Mouse (Mus musculus) left cerebral cortex, postnatal 36 days (tissue): ENCODE measurements around the gene Mmaa. TPM values are rescaled to one million over a fixed set of nuclear protein-coding genes. Genes with fewer than 3 reads are reported as not detected.

Experiments
- DNase-seq, 2 experiments: peaks; one replicate each; pipeline ENCODE4 v3.0.0; 2021 to 2022; ENCODE audit warnings: low spot score in 2 of 2, mixed read lengths in 1 of 2
- intact Hi-C: fragments of 180-260 bp; cut with DNase I; formaldehyde crosslinking; loops from one replicate; pipeline ENCODE4 v1.15.1; 2025
- total RNA-seq, 2 experiments: library from RNA; stranded (reverse); gene quantifications; 2 replicates each; pipeline ENCODE4 v1.2.3; 2021

The Mmaa gene
- 10 to 100 TPM; 21.5 to 31.9 TPM for total RNA-seq

- intact Hi-C loops = loop anchor here (2.0 to 5.0 kb wide), 6 partner anchors 53 to 472 kb away; partner anchors contain the start of genes Lsm6, Smad1 and Zfp827
- DNase-seq = peak; percentile 96 to 99
Observed at GRCm38 (mm10) chr8:79294610-79295275, at the start of gene Mmaa. TSS of gene Mmaa (minus strand) at chr8:79294937.

GRCm38 (mm10) chr8:79341236-79341635 lies 46.5 kb upstream of the Mmaa start:
- DNase-seq = no peak
- intact Hi-C loops = no loop called here

DNA sequence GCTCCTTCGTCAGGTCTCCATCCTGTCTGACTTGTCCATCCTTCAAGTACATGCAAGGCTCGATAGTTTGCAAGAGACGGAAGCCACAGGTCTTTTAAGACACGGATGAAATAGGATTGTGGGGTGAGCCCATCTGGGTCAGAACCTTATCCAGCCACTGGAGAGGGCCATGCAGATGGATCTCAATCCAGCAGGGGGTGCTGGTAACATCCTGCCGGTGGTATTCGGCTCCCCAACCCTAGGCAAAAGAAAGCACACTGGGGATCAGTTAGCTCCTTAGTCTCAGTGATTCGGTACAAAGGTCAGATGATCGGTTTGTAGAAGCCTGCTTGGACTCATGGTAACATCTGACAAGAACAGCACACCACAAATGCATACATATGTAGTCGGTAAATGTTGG lies 44.8 kb upstream of the Mmaa start:
- DNase-seq = no peak
- intact Hi-C loops = loop anchor here (5.0 kb wide), 1 partner anchor 148 kb away; no protein-coding TSS in a partner anchor

DNA sequence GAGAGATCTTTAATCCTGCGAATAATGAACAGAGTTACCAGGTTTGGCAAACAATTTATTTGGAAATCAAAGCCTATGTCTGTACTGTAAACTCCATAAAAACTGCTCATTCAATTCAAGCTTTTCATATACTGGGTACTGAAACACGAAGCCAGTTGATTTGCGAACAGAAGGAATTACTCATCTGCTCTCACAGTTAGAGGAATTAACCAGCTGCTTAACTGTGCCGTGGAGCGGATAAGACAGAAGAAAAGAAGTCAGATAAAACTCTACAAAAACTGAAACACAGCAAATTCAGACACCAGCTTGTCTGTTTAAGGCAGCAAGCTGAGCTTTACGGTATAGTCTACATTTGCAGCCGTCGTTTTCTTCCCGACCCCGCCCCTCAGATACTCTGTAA lies 43.9 kb upstream of the Mmaa start:
- intact Hi-C loops = loop anchor here (5.0 kb wide), 1 partner anchor 149 kb away; no protein-coding TSS in a partner anchor
- DNase-seq = no peak

DNA sequence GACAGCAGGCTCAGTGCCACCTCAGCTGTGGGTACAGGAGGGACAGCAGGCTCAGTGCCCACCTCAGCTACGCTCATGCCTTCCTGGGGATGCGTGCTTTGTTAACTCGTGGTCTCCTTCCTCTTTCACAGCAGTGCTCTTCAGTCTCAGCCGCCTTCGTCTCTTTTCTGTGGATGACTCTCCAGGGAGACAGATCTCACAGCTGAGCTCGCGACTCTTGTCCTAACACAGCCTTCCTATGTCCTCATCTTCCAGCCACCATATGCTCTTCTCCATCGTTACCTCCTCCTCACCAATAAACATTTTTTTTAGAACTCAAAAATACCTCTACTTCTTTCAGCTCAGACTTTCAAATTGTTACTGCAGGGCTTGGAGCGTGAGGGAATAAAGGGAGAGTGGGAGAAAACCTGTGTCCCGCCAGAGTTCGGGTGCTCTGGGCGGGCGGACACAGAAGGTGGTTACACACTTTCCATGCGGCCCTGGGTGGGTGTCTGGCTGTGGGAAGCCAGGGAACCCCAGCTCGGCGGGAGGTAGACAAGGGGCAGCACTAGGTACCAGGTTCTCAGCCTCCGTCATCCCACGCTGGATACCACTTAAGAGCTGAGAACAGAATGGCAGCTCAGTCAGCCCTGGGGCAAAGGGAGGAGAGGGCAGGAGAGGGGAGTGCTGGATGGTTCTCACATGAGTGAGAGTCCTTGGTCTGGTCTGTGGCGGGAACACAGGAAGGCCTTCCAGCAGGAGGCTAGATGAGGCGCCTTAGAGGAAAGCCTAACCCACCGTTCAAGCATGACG lies 37.6 kb upstream of the Mmaa start:
- no peak for DNase-seq
- intact Hi-C loops = no loop called here

DNA sequence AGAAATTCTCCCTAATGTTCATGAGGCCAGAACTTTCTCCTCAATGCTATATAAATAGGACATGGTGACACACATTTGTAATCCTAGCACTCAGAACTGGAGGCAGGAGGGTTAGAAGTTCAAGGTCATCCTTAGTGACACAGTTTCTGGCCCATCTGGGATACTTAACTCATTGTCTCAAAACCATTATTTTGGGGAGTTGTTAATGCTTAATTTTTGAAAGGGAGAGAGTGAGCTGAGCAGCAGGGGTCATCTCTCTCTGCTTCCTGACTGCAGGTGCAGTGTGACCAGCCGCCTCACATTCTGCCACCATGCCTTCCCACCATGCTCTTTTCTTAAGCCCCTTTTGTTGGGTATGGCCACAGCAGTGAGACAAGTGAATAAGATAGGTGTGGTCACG lies 36.8 kb upstream of the Mmaa start:
- intact Hi-C loops = no loop called here
- DNase-seq = no peak

DNA sequence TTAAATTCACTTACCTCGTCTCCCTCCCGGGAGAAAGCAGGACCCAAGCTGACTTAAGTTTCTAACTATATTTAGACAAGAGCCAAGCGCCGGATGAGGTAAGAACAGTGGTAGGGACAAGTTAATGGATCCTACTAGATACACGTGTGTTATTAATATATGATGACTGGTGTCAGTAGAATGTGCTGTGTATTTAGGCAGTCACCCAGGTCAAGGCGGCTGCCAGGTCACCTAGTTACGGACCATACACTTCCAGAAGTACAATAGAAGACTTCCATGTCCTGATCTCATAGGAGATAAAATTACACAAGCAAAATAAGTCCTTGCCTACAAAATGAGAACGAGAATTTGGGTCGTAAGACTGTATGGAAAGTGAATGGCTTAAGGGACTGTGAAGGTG lies 36.3 kb upstream of the Mmaa start:
- DNase-seq = no peak
- intact Hi-C loops = no loop called here

- intact Hi-C loops = no loop called here
- no peak for DNase-seq
Observed at GRCm38 (mm10) chr8:79329735-79330134, 35.0 kb upstream of the Mmaa start.

- DNase-seq = no peak
- intact Hi-C loops = no loop called here
Observed at GRCm38 (mm10) chr8:79329182-79329581, 34.4 kb upstream of the Mmaa start.

DNA sequence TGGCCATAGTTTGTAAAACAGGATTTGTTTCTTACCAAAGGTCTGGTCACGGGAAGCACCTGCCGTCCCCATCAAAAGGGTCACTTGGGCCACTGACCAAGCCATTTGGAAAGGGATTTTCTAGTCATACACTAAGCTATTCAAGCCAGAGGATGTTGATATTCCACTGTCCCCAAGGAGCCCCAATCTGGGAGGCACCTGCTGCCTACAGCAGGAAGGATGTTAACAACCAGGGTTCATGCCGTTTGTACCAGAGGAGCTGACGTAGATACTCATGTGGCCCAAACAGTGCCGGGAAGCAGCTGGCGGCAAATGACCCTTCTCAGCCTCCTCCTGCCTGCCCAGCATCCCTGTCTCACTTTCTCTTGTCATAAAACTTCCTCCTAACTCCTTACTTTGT lies 30.8 kb upstream of the Mmaa start:
- no peak for DNase-seq
- intact Hi-C loops = no loop called here

- intact Hi-C loops = no loop called here
- no peak for DNase-seq
Observed at GRCm38 (mm10) chr8:79324928-79325327, 30.2 kb upstream of the Mmaa start.

DNA sequence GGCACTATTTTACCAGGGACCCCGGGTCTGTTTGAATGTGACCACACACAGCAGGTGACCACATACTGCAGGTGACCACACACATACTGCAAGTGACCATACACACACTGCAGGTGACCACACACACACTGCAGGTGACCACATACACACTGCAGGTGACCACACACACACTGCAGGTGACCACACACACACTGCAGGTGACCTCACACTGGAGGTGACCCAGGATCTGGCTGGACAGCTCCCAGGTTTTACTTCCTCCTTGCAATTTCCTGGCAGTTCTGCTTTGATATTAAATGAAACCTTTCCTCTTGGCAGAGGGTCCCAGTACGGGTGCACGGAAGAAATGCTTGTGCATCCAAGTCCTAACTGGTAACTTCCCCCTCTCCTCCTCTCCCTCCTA lies 29.3 kb upstream of the Mmaa start:
- DNase-seq = no peak
- intact Hi-C loops = no loop called here

GRCm38 (mm10) chr8:79323121-79323520 lies 28.4 kb upstream of the Mmaa start:
- intact Hi-C loops = no loop called here
- no peak for DNase-seq

- DNase-seq = no peak
- intact Hi-C loops = no loop called here
Observed at GRCm38 (mm10) chr8:79310801-79311200, 16.1 kb upstream of the Mmaa start.

DNA sequence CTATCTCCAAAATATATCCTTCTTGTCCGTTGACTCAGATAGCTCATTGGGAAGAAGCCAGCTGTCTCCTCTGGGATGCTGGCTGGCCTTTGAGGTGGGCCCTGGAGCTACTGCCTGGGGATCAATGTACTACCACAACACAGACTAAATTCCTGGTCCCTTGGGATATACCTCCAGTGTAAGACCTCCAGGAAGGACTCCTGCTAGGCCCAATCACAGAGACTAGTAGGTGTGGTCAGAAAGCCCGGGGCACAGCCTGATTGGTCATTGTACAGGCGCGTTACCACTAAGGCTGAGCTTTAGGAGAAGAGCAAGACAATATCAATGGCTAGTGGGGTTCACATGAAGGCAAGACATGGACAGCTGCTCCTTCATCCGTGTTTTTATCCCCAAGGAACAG lies 11.2 kb upstream of the Mmaa start:
- intact Hi-C loops = no loop called here
- no peak for DNase-seq

- intact Hi-C loops = no loop called here
- no peak for DNase-seq
Observed at GRCm38 (mm10) chr8:79301548-79301947, 6.8 kb upstream of the Mmaa start.

GRCm38 (mm10) chr8:79299704-79300103 lies 5.0 kb upstream of the Mmaa start:
- intact Hi-C loops = loop anchor here (5.0 kb wide), 2 partner anchors 48 to 193 kb away; no protein-coding TSS in a partner anchor
- no peak for DNase-seq

GRCm38 (mm10) chr8:79297763-79298162 lies 3.0 kb upstream of the Mmaa start:
- peak; percentile 55 to 58 for DNase-seq
- intact Hi-C loops = loop anchor here (2.0 to 5.0 kb wide), 3 partner anchors 50 to 287 kb away; no protein-coding TSS in a partner anchor

DNA sequence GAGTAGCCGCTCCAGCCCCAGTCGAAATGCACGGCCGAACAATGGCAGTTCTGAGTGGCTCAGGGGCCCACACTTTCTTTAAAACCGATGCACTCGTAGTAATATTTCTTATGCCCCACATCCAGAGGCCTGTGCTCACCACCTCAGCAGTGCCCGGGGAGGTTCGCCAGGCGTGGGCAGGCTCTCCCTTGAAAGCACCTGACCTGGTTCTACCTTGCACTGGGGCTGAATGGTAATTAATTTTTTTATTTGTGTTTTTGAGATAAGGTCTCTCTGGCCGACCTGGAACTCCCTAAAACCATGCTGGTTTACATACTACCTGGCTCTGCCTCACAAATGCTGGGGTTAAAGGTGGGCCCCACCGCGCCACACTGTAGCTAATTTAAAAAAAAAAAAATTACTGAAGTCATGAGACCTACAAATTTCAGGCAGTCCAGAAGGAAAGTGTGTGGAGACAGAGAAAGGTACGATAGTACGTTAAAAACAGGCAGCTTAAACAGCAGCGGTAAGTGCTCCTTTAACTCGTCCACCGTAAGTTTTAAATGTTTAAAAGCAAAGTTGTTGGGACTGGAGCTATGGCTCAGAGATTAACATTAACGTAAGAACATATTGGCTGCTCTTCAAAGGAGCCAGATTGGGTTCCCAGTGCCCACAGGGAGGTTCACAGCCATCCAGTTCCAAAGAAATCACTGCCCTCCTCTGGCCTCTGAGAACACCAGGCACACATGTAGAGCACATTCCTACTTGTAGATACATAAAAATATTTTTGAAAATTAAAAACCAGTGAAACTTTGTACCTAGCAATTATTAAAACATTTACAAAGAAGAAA lies 754 bp upstream of the Mmaa start:
- no peak for DNase-seq
- intact Hi-C loops = loop anchor here (2.0 to 5.0 kb wide), 5 partner anchors 52 to 345 kb away; partner anchors contain the start of gene Smad1

- no peak for DNase-seq
- intact Hi-C loops = loop anchor here (2.0 to 5.0 kb wide), 4 partner anchors 105 to 472 kb away; partner anchors contain the start of genes Lsm6, Smad1 and Zfp827
Observed at GRCm38 (mm10) chr8:79293841-79294240, 896 bp downstream of the Mmaa start.
